Mouse (Mus musculus): ENCODE data around the gene Gcc1.

The Gcc1 gene

DNA sequence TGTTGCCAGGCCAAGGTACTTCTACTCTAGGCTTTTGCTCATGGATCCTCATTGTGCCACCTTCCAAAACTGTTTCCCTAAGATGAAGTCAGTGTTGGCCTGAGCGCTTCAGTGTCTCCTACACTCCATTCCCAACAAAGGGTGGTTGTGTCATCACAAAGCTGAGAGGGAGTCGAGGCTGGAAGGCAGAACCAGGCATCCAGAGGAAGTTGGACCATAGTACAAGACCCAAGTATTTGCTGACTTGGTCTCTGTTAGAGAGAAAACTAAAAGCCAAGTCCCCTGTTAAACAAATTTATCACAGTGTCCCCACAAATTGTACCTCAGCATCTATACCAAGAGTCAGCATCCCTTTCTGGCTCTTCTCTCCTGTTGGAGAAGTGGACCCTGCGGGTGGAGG is at the start of gene Gcc1:
Gcc1 (minus strand) TSS at position 101 of the 400 bp plus-strand sequence.
- no peak for DNase-seq (ENCODE audit: extremely low spot score)

DNA sequence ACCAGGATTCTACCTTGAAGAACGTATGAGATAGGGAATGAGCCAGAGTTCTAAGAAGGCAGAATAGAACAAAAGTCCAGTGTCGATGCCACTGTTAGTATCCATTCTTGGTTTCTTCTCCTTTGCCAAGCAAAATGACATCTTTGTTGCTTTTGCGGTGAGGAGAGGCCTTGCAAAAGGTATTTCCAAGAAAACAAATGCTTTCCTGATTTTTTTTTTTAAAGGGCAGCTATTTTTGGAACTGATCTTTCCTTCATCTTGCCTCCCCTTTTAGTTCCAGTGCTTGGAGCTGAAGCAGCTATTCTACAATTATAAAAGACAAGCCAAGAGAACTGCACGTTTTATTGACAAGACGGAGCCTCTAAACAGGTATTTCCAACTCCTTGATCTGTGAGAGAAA is 46.6 kb upstream of the Gcc1 start, which contains the start of gene Snd1:
Snd1 (plus strand) TSS at position 301 of the 400 bp plus-strand sequence.
- DNase-seq (ENCODE audit: extremely low spot score): no peak

DNA sequence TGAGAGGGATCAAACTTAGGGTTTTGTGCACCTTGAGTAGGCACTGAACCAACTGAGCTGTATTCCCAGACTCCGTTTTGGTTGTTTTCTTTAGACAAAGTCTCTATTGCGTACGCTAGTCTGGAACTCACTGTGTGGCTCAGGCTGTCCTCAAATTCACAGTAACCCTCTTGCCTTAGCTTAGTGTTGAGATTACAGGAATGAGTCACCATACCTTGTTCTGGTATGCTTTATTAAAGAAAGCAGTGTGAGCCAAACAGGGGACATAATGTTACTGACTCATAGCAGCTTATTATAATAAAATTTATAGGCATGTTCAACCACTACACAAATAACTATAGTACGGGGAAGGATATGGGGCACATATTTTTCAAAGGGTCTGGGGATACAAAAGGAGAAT is 46.0 kb upstream of the Gcc1 start:
- DNase-seq (ENCODE audit: extremely low spot score): no peak

DNA sequence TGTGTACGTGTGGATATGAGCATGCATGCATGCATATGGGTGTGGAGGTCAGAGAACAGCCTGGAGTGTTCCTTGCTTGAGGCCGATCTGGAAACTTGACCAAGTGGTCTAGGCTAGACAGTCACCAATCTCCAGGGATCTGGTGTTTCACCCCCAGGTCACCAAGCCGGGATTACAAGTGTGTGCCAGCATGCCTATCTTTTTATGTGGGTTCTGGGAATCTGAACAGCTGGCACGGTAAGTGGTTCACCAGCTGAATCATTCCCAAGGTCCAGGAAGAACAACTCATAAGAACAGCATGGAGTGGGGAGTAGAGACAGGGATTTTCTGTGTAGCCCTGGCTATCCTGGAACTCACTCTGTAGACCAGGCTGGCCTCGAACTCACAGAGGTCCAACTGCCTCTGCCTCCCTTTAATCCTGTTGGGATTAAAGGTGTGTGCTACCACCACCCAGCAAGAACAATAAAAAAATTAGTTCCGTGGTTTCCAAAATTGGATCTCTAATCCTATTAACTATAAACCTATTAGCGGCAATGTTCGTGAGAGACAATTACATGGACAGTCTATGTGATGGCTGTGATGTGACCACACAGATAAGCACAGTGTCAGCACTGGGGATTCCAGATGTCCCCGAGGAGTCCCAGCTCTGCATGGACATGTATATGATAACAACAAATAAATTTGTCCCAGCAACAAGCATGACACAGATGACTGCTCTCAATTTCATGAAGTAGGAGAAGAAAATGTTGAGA is 43.3 kb upstream of the Gcc1 start:
- DNase-seq (ENCODE audit: extremely low spot score): no peak

DNA sequence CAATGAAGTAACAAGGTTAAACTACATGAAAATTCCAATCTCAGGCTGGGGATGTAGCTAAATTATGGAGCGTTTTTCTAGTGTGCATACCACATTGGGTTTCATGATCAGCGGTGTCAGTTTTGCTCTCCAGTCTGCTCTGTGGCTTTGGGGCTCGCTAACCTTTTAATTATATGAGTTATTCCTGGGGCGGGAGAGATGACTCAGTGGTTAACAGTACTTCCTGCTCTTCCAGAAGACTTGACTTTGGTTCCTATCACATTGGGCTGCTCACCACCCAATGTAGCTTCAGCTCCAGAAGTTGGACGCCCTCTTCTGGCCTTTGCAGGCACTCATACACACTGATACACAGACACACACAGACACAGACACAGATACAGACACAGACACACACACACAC is 42.4 kb upstream of the Gcc1 start:
- DNase-seq (ENCODE audit: extremely low spot score): no peak

DNA sequence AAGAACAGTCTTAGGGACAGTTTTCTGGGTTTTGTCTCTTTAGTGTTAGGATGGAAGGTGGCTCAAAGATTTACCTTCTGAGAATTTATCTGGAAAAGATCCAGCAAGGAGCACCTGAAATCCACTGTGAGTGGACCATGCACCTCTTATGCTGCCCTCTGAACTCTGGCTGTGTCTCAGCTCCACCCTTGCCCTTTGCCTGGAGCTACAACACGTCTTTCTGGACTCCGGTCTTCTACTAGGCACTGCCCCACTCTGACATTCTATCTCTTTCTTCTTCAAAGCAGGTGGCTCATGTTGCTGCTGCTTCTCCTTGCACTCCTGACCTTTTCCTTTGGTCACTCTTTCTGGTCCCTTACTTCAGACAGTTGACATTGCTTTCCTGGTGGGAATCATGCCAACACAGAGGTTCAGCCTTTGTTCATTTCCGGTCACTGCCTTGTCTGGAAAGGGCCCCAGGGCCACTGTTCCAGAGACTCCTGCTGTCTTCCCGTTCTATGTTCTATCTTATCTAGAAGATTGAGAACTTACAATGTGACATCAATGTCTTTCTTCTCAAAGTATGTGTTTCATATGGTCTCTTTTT is 41.9 kb upstream of the Gcc1 start:
- DNase-seq (ENCODE audit: extremely low spot score): no peak

DNA sequence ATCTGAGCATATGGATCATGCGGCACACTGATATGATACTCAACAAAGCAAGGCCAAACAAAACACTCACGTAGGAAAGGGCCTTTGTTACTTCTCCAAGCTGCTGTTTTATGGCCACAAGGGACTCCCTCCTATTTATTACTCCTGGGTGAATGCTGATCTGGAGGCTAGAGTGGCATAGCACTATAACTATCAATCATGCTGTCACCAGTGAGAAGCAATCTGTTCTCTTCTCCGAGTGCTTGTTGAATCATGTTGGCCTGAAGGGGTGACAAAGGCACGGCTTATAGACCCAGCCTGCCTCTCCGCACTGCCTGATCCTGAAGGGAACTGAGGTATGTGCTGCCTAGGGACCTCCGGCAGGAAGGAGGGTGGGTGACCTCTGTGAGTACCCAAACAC is 36.4 kb upstream of the Gcc1 start:
- peak; percentile 34 for DNase-seq (ENCODE audit: extremely low spot score)

DNA sequence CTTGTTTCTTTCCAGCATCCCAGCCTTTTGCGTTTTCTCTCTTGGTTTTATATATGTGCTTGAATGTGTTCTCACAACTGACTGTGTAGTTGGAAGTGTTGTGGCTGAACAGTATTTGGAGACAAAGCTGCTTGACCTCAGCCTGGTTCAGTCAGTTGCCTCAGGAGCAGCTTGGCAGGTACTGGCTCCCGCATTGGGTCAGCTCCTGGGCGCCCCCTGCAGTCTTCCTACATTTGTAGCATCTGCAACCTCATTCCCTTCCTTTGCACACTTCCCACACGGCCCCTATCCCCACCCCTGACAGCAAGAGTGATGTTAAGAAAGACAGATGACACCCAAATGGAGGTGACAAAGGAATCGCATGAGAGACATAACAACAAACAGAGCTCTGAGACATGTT is 32.3 kb upstream of the Gcc1 start:
- DNase-seq (ENCODE audit: extremely low spot score): peak; percentile 49

DNA sequence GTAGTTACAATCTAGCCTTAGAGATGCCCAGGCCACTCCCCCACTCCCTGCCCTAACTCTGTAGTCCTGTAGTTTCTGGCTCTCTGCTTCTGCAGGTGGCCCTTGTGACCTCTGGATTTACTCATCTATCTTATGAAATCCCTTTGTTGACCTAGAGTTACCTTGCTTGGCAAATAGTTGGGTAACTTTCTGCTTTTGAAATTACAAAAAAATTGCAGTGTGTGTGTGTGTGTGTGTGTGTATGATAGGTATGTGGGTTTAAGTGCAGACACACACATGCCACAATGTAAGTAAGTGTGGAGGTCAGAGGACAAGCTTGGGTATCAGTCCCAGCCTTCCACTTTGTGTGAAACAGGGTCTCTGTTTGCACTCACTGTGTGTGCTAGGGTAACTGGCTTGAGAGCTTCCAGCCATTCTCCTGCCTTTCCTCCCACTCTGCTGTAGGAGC is 31.1 kb upstream of the Gcc1 start:
- DNase-seq (ENCODE audit: extremely low spot score): no peak

DNA sequence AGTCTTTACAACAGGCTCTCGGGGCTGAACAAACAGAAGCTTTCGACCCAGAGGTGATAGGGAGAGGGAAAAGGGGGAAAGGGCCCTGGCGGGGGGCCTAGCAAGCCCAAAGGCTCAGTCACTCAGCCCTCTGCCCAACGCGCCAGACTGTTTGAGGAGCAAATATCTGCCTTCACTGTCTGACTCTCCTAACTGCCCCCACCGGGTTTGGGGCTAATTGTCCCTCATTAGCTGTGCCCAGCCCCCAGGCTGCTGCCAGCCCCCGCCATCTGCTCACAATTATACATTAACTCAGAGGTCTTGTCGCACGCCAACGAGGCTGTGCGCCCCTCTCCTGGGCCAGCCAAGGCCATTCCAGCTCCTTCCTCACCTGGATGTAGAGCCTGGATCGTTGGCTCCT is 22.8 kb upstream of the Gcc1 start:
- no peak for DNase-seq (ENCODE audit: extremely low spot score)

DNA sequence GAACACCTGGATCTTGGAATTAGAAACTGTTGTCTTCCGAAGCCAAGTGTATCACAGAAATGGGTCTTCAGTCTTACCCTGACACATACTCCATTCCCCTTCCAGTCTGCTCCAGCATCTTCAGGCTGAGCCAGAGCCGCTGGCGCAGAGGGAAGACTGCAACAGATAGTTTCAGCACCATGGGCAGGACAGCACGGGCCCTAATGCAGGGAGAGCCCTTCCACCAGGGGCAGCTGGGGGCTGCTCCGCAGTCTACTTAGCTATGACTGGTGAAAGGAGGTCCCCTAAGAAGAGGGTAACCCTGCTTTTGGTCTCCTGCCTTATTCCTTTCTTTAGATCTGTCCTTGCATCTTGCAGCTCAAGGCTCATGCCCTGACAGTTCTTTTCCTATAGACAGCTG is 22.3 kb upstream of the Gcc1 start:
- DNase-seq (ENCODE audit: extremely low spot score): no peak

DNA sequence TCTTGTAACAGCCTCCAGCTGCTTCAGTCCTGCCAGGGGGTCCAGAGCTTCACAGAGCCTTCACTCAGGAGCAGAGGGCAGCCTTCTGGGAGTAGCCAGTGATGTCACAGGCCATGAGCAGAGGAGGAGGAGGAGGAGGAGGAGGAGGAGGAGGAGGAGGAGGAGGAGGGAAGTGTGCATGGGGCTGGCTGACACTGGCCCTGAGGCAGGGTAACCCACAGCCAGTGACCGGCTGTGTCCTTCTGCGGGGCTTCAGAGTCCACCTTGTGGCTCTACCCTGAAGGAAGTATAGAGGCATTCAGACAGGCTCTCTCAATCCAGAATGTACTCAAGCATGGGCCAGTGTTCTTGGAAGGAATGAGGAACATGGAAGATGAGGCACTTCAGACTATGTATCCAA is 21.1 kb upstream of the Gcc1 start, which contains the start of gene Pax4:
Pax4 (minus strand) TSS at position 101 of the 400 bp plus-strand sequence.
- no peak for DNase-seq (ENCODE audit: extremely low spot score)

DNA sequence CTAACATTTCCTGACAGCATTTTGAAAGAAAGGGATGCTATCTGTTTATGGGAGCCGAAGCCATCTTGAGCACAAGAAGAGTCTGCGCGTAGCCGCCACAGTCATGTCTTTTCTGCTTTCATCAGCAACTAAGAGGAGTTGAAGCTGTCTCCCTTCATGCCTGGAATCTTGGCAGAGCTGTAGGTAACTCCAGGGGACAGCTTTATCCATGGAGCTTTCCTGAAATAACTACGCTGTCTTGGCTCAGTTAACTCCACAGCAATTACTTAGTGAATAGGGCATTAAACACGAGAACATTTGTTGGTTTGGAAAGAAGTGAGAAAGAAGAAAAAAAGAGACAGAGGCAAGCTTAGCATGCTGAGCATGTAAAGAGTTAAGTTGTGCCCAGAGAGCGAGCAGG is 19.7 kb upstream of the Gcc1 start:
- DNase-seq (ENCODE audit: extremely low spot score): no peak

DNA sequence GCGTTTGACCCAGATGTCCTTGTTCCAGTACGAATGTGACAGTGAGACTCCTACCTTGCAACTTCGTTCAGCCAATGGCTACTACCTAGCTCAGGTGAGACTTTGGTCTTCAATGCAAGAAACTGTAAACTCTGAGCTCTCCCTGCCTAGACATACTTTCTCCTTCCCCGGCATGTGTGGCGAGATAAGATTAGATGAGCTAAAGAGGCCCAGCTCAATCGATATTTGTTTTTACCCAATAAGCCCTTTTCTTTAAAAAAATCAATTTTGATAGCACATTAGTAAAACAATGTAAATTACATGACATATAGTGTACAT is 3.3 kb upstream of the Gcc1 start:
- DNase-seq (ENCODE audit: extremely low spot score): no peak

DNA sequence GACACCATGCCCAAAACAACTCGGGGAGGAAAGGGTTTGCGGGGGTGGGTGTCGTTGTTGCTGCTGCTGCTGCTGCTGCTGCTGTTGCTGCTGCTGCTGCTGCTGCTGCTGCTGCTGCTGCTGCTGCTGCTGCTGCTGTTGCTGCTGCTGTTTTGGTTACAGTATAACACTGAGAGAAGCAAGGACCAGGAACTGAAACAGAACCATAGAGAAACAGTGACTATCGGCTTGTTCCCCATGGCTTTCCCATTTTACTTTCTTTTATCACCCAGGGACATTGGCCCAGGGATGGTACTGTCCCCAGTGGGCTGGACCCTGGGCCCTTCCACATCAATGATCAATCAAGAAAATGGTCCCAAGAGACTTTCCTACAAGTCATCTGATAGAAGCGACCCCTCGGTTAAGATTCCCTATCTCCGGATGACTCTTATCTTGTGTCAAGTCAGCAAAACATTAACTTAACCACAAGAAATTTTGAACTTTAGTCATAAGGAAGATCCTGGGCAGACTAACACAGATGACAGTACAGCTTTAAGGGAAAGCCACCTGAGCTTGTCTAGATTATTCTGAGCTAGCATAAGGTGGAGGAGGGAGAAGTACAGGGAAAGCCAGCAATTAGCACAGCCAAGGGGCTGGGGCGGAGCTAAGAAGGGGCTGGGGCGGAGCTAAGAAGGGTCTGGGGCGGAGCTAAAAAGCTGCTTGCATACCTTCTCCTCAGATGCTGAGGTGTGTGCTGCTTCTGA is 2.8 kb upstream of the Gcc1 start:
- no peak for DNase-seq (ENCODE audit: extremely low spot score)

DNA sequence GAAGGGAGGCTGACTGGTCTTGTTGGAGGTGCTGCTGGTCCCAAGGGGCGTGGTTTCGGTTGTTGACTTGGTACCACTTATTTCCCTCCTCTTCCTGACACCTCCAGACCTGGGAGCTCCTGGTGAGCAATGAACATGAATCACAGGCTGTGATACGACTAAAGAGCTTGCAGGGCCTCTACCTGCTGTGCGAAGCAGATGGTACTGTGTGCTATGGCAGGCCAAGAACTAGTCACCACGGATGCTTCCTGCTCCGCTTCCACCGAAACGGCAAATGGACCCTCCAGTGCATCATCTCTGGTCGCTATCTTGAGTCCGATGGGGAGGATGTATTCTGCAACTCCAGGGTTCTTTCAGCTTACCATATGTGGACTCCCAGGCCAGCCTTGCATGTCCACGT is 1.7 kb upstream of the Gcc1 start:
- DNase-seq (ENCODE audit: extremely low spot score): no peak

DNA sequence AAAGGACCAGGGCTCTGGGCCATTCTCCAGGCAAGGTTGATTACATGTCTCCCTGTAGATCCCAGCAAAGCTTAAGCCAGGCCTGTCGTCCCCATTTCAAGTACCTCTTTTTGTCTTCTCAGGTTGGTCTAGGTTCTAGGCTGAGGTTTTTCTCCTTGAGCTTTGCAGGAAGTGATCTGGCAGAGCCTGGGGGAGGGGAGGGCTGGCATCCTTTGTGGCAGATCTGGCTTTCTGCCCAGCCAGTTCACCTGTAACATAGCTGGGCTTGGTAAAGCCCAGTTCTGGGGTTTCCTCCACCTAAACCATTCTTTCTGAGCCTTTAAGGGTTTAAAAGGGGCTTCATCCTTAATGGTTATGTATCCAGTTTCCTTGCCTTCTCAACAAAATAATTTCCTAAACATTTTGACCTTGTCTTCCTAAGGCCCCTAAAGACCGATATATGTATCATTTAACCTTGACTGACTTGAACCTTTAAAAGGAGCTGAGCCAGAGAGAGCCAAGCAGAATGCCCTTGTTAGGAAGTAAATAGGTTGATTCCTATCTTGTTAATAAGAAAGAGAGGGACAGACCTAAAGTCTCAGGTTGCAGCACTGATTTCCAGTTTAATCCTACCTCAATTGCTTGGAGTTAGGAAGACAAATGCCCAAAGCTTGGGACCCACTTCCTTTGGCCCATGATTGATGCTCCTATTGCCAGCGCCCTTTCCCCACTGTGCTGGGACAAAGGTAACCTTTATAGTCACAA is 922 bp downstream of the Gcc1 start, which contains the start of gene Fscn3:
Fscn3 (plus strand) TSS at position 694 of the 744 bp plus-strand sequence.
- no peak for DNase-seq (ENCODE audit: extremely low spot score)

DNA sequence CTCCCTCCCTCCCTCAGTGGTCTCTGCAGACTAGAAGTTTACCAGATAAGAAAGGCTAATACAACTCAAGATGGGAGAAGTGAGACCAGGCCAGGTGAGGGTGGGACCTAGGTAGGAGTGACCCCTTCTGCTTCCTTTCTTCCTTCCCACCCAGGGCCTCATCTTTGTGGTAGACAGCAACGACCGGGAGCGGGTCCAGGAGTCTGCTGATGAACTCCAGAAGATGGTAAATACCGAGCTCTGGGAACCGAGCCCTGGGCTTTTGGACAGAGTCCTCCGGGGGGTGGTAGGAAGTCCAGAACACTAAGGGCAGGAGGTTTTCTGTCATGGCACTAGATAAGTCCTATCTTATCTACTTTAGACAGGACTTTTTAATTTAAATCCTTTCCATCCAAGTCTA is 3.2 kb downstream of the Gcc1 start:
- no peak for DNase-seq (ENCODE audit: extremely low spot score)

DNA sequence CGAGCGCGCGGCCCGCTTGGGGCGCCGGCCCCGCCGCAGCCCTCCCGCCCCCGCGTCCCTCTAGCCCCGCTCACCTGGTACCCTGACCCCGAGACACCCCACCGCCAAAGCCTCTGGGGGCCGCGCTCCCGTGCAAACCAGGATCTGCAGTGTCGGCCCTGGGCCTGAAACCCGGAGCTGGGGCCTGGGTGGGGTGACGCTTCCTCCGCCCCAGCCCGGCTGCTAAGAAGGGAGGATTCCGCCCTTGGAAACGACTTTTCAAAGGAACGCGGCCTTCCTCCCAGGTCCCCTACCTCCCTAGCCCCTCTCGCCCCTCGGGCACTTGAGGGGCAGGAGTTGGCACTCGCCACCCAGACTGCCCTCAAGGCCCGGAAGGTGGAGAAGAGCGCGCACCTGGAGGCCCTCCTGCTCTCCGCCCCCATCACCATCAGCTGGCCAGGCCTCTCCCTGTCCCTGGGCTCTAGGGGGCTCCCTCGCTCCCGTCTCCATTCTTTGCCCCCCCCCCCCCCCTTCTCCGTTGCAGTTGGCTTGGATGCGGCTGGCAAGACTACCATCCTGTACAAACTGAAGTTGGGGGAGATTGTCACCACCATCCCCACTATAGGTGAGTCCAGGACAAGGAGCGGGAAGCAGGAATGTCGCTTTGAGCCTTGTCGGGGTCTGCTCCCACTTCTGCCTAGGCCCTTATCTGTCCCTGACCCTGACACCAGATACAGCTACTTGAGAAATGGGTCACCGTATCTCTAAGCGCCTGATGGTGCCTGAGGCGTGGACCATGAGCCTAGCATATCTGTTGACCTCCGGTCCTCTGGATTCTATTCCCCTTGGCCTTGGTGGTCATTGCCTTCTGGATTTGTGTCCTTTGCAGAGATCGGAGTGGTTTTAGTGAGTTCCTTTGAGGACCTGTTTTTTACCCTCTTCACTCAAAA is 4.2 kb downstream of the Gcc1 start:
- DNase-seq (ENCODE audit: extremely low spot score): peak; percentile 61

DNA sequence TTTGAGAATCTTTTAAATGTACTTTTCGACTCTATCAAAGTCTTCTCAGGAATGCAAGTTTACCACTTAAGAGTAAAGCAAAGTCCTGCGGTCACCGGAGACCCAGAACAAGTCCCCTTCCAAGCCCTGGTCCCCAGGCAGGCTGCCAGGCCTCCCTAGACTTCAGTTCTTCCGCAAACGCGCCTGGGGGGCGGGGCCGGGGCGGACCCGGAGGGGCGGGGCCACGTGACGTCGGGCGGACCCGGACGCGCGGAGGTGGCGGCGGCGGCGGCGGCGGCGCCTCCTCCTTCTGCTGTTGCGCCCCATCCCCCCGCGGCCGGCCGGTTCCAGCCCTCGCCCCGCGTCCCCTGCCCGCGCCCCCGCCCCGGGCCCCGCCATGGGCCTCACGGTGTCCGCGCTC is 4.9 kb downstream of the Gcc1 start, which contains the start of gene Arf5:
Arf5 (plus strand) TSS at position 248 of the 400 bp plus-strand sequence.
- peak; percentile 93 for DNase-seq (ENCODE audit: extremely low spot score)

Measured in embryo, embryonic 9.5 days (tissue).